Mouse (Mus musculus) ES-Bruce4 (cell line): ENCODE data around the gene Oog4. TPM values are rescaled to one million over a fixed set of nuclear protein-coding genes. Genes with fewer than 3 reads are reported as not detected.
A peak's percentile ranks its signal among the peaks of the same experiment; 100 is the strongest.
"Not testable (repeated sequence)": the region's sequence is repeated elsewhere in the genome, so short reads cannot be mapped to it uniquely, and the experiment has no call there.

Experiments
- H3K27ac ChIP-seq: 2 replicates; pipeline ENCODE4 v1.5.1; 2012; ENCODE audit warnings: low read length, inconsistent platforms; ENCODE audit not compliant: insufficient read depth
- H3K27me3 ChIP-seq: 2 replicates; pipeline ENCODE4 v1.6.1; 2012; ENCODE audit warnings: mild to moderate bottlenecking, low read length, inconsistent platforms; ENCODE audit not compliant: control insufficient read depth, poor library complexity, insufficient read depth, severe bottlenecking
- H3K36me3 ChIP-seq: 2 replicates; pipeline ENCODE4 v1.6.1; 2012; ENCODE audit warnings: inconsistent platforms, mild to moderate bottlenecking, low read length, moderate library complexity; ENCODE audit not compliant: control insufficient read depth, poor library complexity, insufficient read depth, severe bottlenecking
- H3K4me1 ChIP-seq: one replicate; pipeline ENCODE4 v1.8.1; 2011; ENCODE audit warnings: low read length; ENCODE audit not compliant: control insufficient read depth, insufficient read depth
- H3K4me3 ChIP-seq: 2 replicates; pipeline ENCODE4 v1.5.1; 2011; ENCODE audit warnings: low read depth, mild to moderate bottlenecking, low read length
- H3K9ac ChIP-seq: 2 replicates; pipeline ENCODE4 v1.6.1; 2012; ENCODE audit warnings: low read depth, mild to moderate bottlenecking, inconsistent platforms; ENCODE audit not compliant: poor library complexity, severe bottlenecking
- H3K9me3 ChIP-seq: replicated peaks from 2 replicates; pipeline ENCODE4 v1.6.1; 2012; ENCODE audit warnings: mild to moderate bottlenecking, low read length, inconsistent platforms; ENCODE audit not compliant: control insufficient read depth, poor library complexity, insufficient read depth, severe bottlenecking
- CTCF ChIP-seq: IDR thresholded peaks from one replicate; pipeline ENCODE4 v1.8.1; 2011; ENCODE audit warnings: low read depth, low read length
- EP300 ChIP-seq: IDR thresholded peaks from 2 replicates; pipeline ENCODE4 v1.6.1; 2011; ENCODE audit warnings: low read depth, low read length; ENCODE audit not compliant: insufficient read depth
- POLR2A ChIP-seq: IDR thresholded peaks from one replicate; pipeline ENCODE4 v1.8.1; 2011; ENCODE audit warnings: low read length; ENCODE audit not compliant: insufficient read depth
- polyA plus RNA-seq: library from polyadenylated mRNA; stranded (reverse); fragments of >200 nt; gene quantifications from 2 replicates; pipeline ENCODE4 v1.2.4, GENCODE M21; 2011; ENCODE audit warnings: low read depth; ENCODE audit not compliant: missing spikeins, insufficient read depth, insufficient read length

Gene Oog4
- polyA plus RNA-seq: not detected in 2 replicates

GRCm38 (mm10) chr4:143450224-143450623, at the start of gene Oog4:
Gene Oog4, minus strand, starts transcription at chr4:143450324.
- no peaks in the 10 kb centered on the region for H3K4me1 ChIP-seq
- no peaks in the 10 kb centered on the region for H3K36me3 ChIP-seq
- H3K9me3 ChIP-seq: no peaks in the 10 kb centered on the region
- no peak within 1 kb of the TSS for H3K27ac ChIP-seq
- no peaks in the 10 kb centered on the region for H3K27me3 ChIP-seq
- TF ChIP-seq EP300 (no peak), CTCF (no peak), POLR2A (no peak)
- H3K4me3 ChIP-seq: no peak within 1 kb of the TSS
- H3K9ac ChIP-seq: no peak within 1 kb of the TSS

GRCm38 (mm10) chr4:143426770-143427169, 23.4 kb downstream of the Oog4 start:
- H3K27me3 ChIP-seq, H3K4me3 ChIP-seq, H3K9ac ChIP-seq, H3K36me3 ChIP-seq, H3K9me3 ChIP-seq, H3K4me1 ChIP-seq, H3K27ac ChIP-seq: not testable (repeated sequence)

- H3K36me3 ChIP-seq: peaks cover 43% of the 10 kb centered on the region
- no peaks in the 10 kb centered on the region for H3K27me3 ChIP-seq
- peak overlapping the region; percentile 19; the same call in 1 of the 2 replicates for H3K27ac ChIP-seq
- H3K4me1 ChIP-seq: peaks cover 1% of the 10 kb centered on the region
- no peaks in the 10 kb centered on the region; the same call in 1 of the 2 replicates for H3K9me3 ChIP-seq
- TF ChIP-seq POLR2A: no peak
- TF ChIP-seq EP300: no peak
- TF ChIP-seq CTCF: no peak
- no peak overlapping the region for H3K4me3 ChIP-seq
- H3K9ac ChIP-seq: no peak overlapping the region
These were observed 36.0 kb downstream of the Oog4 start for GRCm38 (mm10) chr4:143414121-143414520.

DNA sequence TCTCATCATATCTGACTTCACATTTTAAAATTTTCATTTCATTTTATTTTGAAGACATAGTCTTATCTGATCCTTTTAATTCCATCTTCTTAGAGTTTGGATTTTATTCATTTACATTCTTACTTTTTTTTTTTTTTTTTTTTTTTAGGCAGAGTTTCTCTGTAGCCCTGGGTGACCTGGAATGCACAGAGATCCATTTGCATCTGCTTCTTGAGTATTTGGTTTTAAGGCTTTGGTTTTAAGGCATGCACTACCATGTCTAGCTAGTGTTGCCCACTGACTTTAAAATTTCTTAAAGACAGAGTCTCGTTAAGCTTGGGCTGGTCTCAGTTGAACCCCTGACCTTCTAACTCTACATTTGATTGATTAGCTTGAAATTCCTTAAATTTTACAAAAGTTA, 36.5 kb downstream of the Oog4 start:
- H3K27ac ChIP-seq: no peak overlapping the region
- no peaks in the 10 kb centered on the region for H3K27me3 ChIP-seq
- no peak overlapping the region for H3K4me3 ChIP-seq
- H3K4me1 ChIP-seq: peaks cover 1% of the 10 kb centered on the region
- TF ChIP-seq POLR2A: no peak
- TF ChIP-seq EP300: no peak
- no peak for TF ChIP-seq CTCF
- H3K9ac ChIP-seq: no peak overlapping the region
- peaks cover 38% of the 10 kb centered on the region for H3K36me3 ChIP-seq
- no peaks in the 10 kb centered on the region for H3K9me3 ChIP-seq

DNA sequence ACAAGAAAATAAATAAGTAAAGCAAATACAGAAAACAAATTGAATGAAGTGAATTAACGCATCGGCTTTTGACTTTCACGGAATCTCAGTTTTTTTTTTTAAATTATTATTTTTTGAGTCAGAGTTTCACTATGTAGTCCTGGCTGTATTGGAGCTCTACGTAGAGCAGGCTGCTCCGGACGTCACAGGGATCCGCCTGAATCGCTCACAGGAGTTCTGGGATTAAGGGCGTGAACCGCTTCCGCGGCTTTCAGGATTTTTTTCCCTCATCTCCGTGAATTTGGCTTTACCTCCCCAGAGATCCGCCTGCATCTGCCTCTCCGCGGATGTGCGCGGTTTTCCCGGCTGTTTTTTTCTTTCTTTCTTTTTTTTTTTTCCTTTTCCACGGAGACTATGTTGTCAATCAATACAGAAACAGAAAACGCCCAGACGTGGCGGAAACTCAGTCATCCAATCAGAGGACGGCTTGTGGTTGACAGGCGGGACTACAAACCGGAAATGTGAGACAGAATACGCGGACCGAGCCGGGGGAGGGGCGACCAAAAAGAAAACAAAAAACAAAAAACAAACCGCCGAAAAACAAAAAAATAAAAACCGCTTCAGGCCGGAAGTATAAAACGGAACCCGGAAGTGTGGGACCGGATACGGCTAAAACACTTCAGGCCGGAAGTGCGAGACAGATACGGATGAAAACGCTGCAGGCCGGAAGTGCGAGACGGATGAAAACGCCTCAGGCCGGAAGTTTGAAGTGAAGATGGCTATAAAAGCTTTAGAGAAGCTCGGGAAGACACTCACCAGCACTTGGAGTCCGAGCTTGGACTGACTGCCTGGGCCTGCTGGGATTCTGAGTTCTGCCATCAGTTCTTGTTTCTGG, 37.7 kb downstream of the Oog4 start, which contains the start of gene Pramef8:
Pramef8 (plus strand) TSS at position 208 of the 874 bp plus-strand sequence.
- TF ChIP-seq POLR2A (no peak), EP300 (no peak), CTCF (no peak)
- H3K27me3 ChIP-seq: no peaks in the 10 kb centered on the region
- peak within 1 kb of the TSS; percentile 67; the same call in 1 of the 2 replicates for H3K27ac ChIP-seq
- H3K4me3 ChIP-seq: peak within 1 kb of the TSS; percentile 93
- H3K9me3 ChIP-seq: no peaks in the 10 kb centered on the region
- peaks cover 27% of the 10 kb centered on the region for H3K36me3 ChIP-seq
- peaks cover 1% of the 10 kb centered on the region for H3K4me1 ChIP-seq
- peak within 1 kb of the TSS; percentile 81 for H3K9ac ChIP-seq

GRCm38 (mm10) chr4:143411566-143412218, 38.4 kb downstream of the Oog4 start:
- TF ChIP-seq POLR2A (no peak), CTCF (no peak), EP300 (no peak)
- H3K9ac ChIP-seq: peak overlapping the region; percentile 81
- no peaks in the 10 kb centered on the region for H3K27me3 ChIP-seq
- H3K4me1 ChIP-seq: peaks cover 1% of the 10 kb centered on the region
- H3K27ac ChIP-seq: 0 out of 2 replicates have a peak overlapping the region, but pooled peaks have one; percentile 39
- no peaks in the 10 kb centered on the region for H3K9me3 ChIP-seq
- peaks cover 19% of the 10 kb centered on the region for H3K36me3 ChIP-seq
- H3K4me3 ChIP-seq: peak overlapping the region; percentile 93
